Mouse (Mus musculus) heart, embryonic 11.5 days (tissue): ENCODE measurements around the gene Med13l. TPM values are rescaled to one million over a fixed set of nuclear protein-coding genes. Genes with fewer than 3 reads are reported as not detected.

Experiments used
- ATAC-seq: fragments of 200-750 bp; cut with Nextera tagmentation; replicated peaks from 2 replicates; pipeline ENCODE4 v1.8.0; 2017; ENCODE audit warnings: moderate library complexity; ENCODE audit not compliant: insufficient number of reproducible peaks, low FRiP score, low TSS enrichment
- H3K27ac ChIP-seq: fragments of 300-500 bp; sonication (generic); 2 replicates; pipeline ENCODE4 v1.5.1; 2014; ENCODE audit warnings: mild to moderate bottlenecking, low read depth, low read length
- H3K27me3 ChIP-seq: fragments of 300-500 bp; sonication (generic); 2 replicates; pipeline ENCODE4 v1.6.1; 2014; ENCODE audit warnings: mild to moderate bottlenecking, low read length, mixed read lengths; ENCODE audit not compliant: control insufficient read depth, insufficient read depth
- H3K36me3 ChIP-seq: fragments of 300-500 bp; sonication (generic); 2 replicates; pipeline ENCODE4 v1.6.1; 2014; ENCODE audit warnings: mild to moderate bottlenecking, low read length, moderate library complexity, mixed read lengths; ENCODE audit not compliant: control insufficient read depth, insufficient read depth
- H3K4me1 ChIP-seq: fragments of 300-500 bp; sonication (generic); 2 replicates; pipeline ENCODE4 v1.6.1; 2014; ENCODE audit warnings: low read length; ENCODE audit not compliant: control insufficient read depth, insufficient read depth
- H3K4me2 ChIP-seq: fragments of 300-500 bp; sonication (generic); 2 replicates; pipeline ENCODE4 v1.6.1; 2014; ENCODE audit warnings: mild to moderate bottlenecking, moderate library complexity
- H3K4me3 ChIP-seq: fragments of 300-500 bp; sonication (generic); 2 replicates; pipeline ENCODE4 v1.5.1; 2014; ENCODE audit warnings: low read depth, low read length
- H3K9ac ChIP-seq: fragments of 300-500 bp; sonication (generic); 2 replicates; pipeline ENCODE4 v1.6.1; 2014; ENCODE audit warnings: mild to moderate bottlenecking, low read depth, low read length, moderate library complexity
- H3K9me3 ChIP-seq: fragments of 300-500 bp; sonication (generic); replicated peaks from 2 replicates; pipeline ENCODE4 v1.6.1; 2016; ENCODE audit warnings: low read length; ENCODE audit not compliant: control insufficient read depth
- WGBS: fragments of 180-500 bp; shearing (Covaris S2); extraction: QIAGEN DNeasy Blood & Tissue Kit; methylation state at CpG from one replicate; pipeline ENCODE4 v1.1.7; 2014; ENCODE audit not compliant: insufficient replicate concordance; 5-methylcytosine and 5-hydroxymethylcytosine counted together
- polyA plus RNA-seq: library from polyadenylated mRNA; unstranded; fragments of >200 nt; fragmentation: Nextera tagmentation; extraction: Ambion mirVana; gene quantifications from 2 replicates; pipeline ENCODE4 v1.2.1, GENCODE M21; 2014

Med13l gene
- polyA plus RNA-seq, 1 experiment from 2014 or later: 9.7 TPM

DNA sequence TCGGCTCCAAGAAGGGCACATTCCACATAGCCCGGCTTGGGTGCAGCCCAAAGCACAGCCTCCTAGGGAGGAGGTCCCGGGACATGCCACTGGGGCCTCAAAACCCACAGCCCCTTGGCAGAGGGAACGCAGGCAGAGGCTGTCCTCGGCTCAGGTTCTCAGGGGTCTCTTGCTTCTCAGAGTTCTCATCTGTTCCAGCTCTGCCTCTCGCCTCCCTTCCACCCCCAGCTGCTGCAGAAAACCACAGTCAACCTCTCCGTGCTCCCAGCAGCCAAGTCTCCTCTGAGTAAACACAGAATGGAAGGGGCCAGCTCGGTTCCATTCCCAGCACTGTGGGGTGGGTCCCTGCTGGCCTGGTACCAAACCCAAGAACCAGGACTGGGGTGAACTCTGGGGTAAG, 25.3 kb upstream of the Med13l start:
- H3K9me3 ChIP-seq: no peaks in the 10 kb centered on the region
- H3K4me1 ChIP-seq: peaks cover 7% of the 10 kb centered on the region; the same call in 1 of the 2 replicates
- H3K27me3 ChIP-seq: peaks cover 17% of the 10 kb centered on the region
- no peak overlapping the region for H3K4me2 ChIP-seq
- H3K36me3 ChIP-seq: no peaks in the 10 kb centered on the region
- ATAC-seq: no peak
- H3K27ac ChIP-seq: no peak overlapping the region
- no peak overlapping the region for H3K4me3 ChIP-seq
- H3K9ac ChIP-seq: no peak overlapping the region
- 33% methylated on average over 8 of the region's 8 CpGs for WGBS

DNA sequence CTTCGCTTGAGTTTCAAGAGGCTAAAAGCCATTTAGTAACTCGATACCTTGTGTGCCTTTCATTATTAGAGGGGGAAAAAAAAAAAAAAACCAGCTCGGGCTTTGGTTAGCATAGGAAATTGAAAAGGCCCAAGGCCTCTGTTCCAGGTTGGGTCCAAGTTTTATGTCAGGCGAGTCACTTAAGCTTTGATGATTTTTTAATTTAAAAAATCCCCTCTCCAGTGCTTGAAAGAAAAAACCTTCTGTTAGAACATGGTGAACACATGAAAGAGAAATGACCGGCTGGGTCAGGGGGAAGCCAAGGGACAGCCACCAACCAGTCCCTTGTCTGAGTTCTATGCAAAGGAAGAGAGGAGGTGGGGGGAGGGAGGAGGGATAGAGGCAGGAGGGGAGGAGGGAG, 22.0 kb upstream of the Med13l start:
- no peak overlapping the region for H3K4me3 ChIP-seq
- H3K4me2 ChIP-seq: no peak overlapping the region
- H3K36me3 ChIP-seq: no peaks in the 10 kb centered on the region
- peaks cover 7% of the 10 kb centered on the region for H3K27me3 ChIP-seq
- H3K9me3 ChIP-seq: no peaks in the 10 kb centered on the region
- ATAC-seq: no peak
- no peaks in the 10 kb centered on the region for H3K4me1 ChIP-seq
- H3K27ac ChIP-seq: no peak overlapping the region
- 52% methylated on average over 5 of the region's 5 CpGs for WGBS
- H3K9ac ChIP-seq: no peak overlapping the region

DNA sequence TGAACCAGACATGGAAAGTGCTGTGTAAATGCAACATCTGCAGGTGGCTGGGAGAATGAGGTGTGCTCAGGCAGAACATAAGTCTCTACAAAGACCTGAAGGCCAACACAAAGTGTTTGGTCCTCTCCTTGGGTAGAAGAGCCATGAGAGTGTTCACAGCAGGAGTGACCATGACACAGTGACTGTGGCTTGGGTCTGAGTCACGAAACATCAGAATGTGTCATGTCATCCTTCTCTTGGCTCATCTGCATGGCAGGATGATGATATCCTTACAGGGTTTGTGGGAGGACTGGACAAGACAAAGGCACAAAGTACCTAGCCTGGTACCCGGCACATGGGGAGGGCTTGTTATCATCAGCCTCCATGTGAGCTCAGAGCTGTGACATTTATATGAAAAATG, 16.7 kb upstream of the Med13l start:
- Histone ChIP-seq H3K27me3 (no peaks in the 10 kb centered on the region), H3K9ac (no peak overlapping the region), H3K27ac (no peak overlapping the region), H3K4me3 (no peak overlapping the region), H3K4me2 (no peak overlapping the region), H3K4me1 (no peaks in the 10 kb centered on the region), H3K9me3 (no peaks in the 10 kb centered on the region), H3K36me3 (no peaks in the 10 kb centered on the region)
- WGBS: 72% methylated on average over 2 of the region's 2 CpGs
- no peak for ATAC-seq

DNA sequence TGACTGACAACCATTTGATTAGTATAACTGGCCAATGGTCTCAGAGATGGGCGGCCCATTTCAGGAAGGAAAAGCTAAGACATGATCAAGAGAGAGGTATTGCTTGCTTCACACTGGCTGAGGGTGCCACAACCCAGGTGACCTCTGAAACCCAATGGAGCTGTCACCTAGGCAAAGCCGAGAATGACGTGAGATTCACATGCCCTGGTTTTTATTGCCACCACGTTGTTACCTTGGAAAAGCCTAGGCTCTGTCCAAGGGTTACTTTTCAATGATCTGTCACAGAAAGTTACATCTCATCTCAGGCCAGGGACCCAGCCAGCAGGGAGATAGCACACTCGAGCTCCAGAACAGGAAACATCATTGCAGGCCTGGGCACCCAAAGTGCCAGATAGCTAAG, 10.0 kb upstream of the Med13l start:
- Histone ChIP-seq H3K9ac (no peak overlapping the region), H3K27ac (no peak overlapping the region), H3K4me3 (no peak overlapping the region), H3K36me3 (no peaks in the 10 kb centered on the region), H3K4me2 (no peak overlapping the region), H3K9me3 (no peaks in the 10 kb centered on the region), H3K4me1 (peaks cover 5% of the 10 kb centered on the region; the same call in 1 of the 2 replicates), H3K27me3 (no peaks in the 10 kb centered on the region; the same call in 1 of the 2 replicates)
- WGBS: 53% methylated on average over 5 of the region's 5 CpGs
- ATAC-seq: no peak

DNA sequence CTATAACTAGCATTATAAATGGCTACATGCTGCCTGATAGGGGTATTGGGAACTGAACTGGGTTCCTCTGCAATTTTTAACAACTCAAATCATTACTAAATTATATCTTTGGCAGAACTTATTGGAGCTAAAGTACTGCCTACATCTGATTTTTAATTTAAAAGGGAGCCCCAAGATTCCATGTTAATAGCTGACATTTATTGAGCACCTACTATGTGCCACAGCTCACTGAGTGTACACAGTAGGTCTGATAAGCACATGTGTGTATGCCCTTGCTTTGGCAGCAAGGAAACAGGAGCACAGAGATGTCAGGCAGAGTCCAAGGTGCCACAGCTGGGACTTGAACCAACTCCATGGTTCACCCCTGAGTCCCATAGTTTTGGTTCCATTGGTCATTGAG, 7.2 kb upstream of the Med13l start:
- Histone ChIP-seq H3K27ac (no peak overlapping the region), H3K9ac (no peak overlapping the region), H3K9me3 (no peaks in the 10 kb centered on the region), H3K36me3 (no peaks in the 10 kb centered on the region), H3K27me3 (no peaks in the 10 kb centered on the region; the same call in 1 of the 2 replicates), H3K4me1 (peaks cover 16% of the 10 kb centered on the region), H3K4me3 (no peak overlapping the region), H3K4me2 (no peak overlapping the region)
- no peak for ATAC-seq

DNA sequence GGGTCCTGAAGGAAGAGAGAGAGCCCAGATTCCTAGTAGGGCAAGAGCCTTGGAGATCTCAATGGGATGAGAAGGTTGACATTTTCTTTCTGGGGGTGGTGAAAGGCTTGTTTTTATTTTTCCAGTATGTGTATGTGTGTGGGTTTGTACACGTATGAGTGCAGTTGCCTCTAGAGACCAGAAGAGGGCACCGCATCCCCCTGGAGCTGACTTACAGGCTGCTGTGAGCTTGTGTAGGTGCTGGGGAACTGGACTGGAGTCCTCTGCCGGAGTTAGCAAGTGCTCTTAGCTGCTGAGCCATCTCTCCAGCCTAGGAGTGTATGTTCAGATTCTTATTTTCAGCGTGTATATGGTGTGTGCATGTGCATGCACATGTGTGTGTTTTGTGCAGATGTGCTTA, 5.2 kb upstream of the Med13l start:
- Histone ChIP-seq H3K4me3 (no peak overlapping the region), H3K9me3 (no peaks in the 10 kb centered on the region), H3K4me1 (peaks cover 11% of the 10 kb centered on the region), H3K27me3 (no peaks in the 10 kb centered on the region; the same call in 1 of the 2 replicates), H3K27ac (no peak overlapping the region), H3K9ac (no peak overlapping the region), H3K4me2 (no peak overlapping the region), H3K36me3 (no peaks in the 10 kb centered on the region)
- no peak for ATAC-seq
- 95% methylated on average over 4 of the region's 4 CpGs for WGBS

DNA sequence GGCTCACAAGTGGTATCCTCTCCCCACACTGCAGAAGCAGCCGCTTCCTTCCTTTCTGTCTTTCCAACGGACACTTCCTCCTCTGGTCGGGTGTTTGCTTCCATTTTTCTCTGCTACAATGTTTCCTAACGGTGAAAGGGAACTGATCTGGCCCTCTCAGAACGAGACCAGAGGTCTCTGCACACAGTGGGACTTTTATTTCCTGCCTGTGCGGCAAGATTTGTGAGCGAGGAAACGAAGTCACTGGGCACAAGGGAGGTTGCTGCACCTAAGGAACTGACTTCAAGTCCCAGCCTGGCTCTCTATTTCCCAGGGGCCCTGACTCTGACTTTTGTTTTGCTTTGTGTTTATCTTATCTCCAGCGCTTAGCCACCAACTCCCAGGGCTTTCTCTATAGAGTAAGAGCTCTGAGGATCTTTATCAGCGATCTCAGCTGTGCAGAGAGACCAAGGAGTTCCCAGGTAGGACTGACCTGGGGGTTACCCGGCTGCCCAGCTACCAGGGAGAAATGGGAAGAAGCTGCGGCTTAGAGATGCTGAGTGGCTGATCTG, 4.0 kb upstream of the Med13l start:
- 10% methylated on average over 12 of the region's 12 CpGs for WGBS
- Histone ChIP-seq H3K4me2 (peak overlapping the region; percentile 17), H3K4me3 (no peak overlapping the region), H3K4me1 (peaks cover 11% of the 10 kb centered on the region), H3K9me3 (no peaks in the 10 kb centered on the region), H3K27me3 (no peaks in the 10 kb centered on the region; the same call in 1 of the 2 replicates), H3K27ac (no peak overlapping the region), H3K9ac (0 out of 2 replicates have a peak overlapping the region, but pooled peaks have one; percentile 6), H3K36me3 (no peaks in the 10 kb centered on the region)
- ATAC-seq: no peak

DNA sequence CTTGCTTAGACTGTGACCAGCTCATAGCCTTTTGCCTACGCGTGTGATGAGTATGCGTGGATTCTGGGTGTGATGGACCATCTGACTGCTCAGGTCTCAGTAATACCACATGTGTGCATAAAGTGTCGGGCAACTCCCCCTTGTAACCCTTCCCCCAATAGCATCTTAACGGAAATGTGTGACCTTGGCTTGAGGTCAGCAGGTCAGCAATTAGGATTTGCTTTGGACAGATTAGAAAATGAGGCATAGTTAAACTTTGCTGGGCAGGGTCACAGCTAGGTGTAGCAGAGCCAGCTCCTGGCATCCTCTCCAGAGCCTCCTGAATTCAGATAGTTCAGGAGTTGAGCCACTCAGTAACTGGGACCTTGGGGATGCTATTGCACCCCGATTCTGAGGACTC, 1.6 kb upstream of the Med13l start:
- Histone ChIP-seq H3K9me3 (no peaks in the 10 kb centered on the region), H3K27ac (no peak overlapping the region), H3K27me3 (no peaks in the 10 kb centered on the region; the same call in 1 of the 2 replicates), H3K9ac (no peak overlapping the region), H3K36me3 (no peaks in the 10 kb centered on the region), H3K4me1 (peaks cover 23% of the 10 kb centered on the region), H3K4me3 (no peak overlapping the region), H3K4me2 (no peak overlapping the region)
- WGBS: 75% methylated on average over 6 of the region's 6 CpGs
- ATAC-seq: no peak
